ENCODE assay signal across 9 mouse cellular contexts in genomic region chrX:136590199-136590896, GRCm38 (mm10). TPM values are rescaled to one million over a fixed set of nuclear protein-coding genes. Genes with fewer than 3 reads are reported as not detected.
DNase-seq lines count a peak whose midpoint lies in the region; ATAC-seq and TF ChIP-seq lines count a peak whose summit lies in the region.
"Had no signal": no experiment of that assay in that cellular context is flagged by ENCODE, and none has a peak within 500 bp of the region (broad histone marks: within the 10 kb centered on the region; RNA-seq: fewer than 3 reads in every experiment).

Gene Tceal3 (plus strand): TSS chrX:136590842.

- H3K9me3 ChIP-seq in lung, embryonic 16.5 days (ENCODE audit: control insufficient read depth, low read length): no peaks in the 10 kb centered on the region
- no peaks in the 10 kb centered on the region for H3K9me3 ChIP-seq in lung, postnatal 0 days (ENCODE audit: low read length)
- no peaks in the 10 kb centered on the region for H3K9me3 ChIP-seq in embryonic facial prominence, embryonic 12.5 days
- no peaks in the 10 kb centered on the region for H3K9me3 ChIP-seq in midbrain, embryonic 14.5 days (ENCODE audit: control insufficient read depth, low read length)
- H3K9me3 ChIP-seq in heart, embryonic 11.5 days (replicated peaks; ENCODE audit: control insufficient read depth, low read length): no peaks in the 10 kb centered on the region
- H3K9me3 ChIP-seq: heart, embryonic 15.5 days had no signal

- TF ChIP-seq EP300 in lung, postnatal 0 days (IDR thresholded peaks at IDR 0.05): no peak

- no peak within 1 kb of the TSS for H3K27ac ChIP-seq in lung, embryonic 16.5 days (ENCODE audit: low read length)
- H3K27ac ChIP-seq in lung, postnatal 0 days (ENCODE audit: low read length): no peak within 1 kb of the TSS
- no peak within 1 kb of the TSS for H3K27ac ChIP-seq in embryonic facial prominence, embryonic 12.5 days
- H3K27ac ChIP-seq in midbrain, embryonic 14.5 days (replicated peaks; ENCODE audit: low read depth, low read length): peak within 1 kb of the TSS; percentile 86
- H3K27ac ChIP-seq in heart, embryonic 11.5 days (ENCODE audit: low read depth, low read length): no peak within 1 kb of the TSS
- H3K27ac ChIP-seq: heart, embryonic 15.5 days had no signal

- no peak for ATAC-seq in lung, embryonic 16.5 days (ENCODE audit: low read depth)
- no peak for ATAC-seq in lung, postnatal 0 days
- ATAC-seq in embryonic facial prominence, embryonic 12.5 days (ENCODE audit: insufficient number of reproducible peaks, insufficient read depth, low FRiP score, low TSS enrichment): no peak
- peak; percentile 94 for ATAC-seq in midbrain, embryonic 14.5 days (ENCODE audit: low FRiP score, low TSS enrichment)
- ATAC-seq in heart, embryonic 11.5 days (replicated peaks; ENCODE audit: insufficient number of reproducible peaks, low FRiP score, low TSS enrichment): no peak

- TF ChIP-seq CTCF in lung, postnatal 0 days (IDR thresholded peaks at IDR 0.05): no peak

- WGBS in lung, embryonic 16.5 days: 52% methylated on average over 12 of the region's 12 CpGs
- 50% methylated on average over 12 of the region's 12 CpGs for WGBS in lung, postnatal 0 days
- WGBS in embryonic facial prominence, embryonic 12.5 days: 46% methylated on average over 12 of the region's 12 CpGs
- WGBS in midbrain, embryonic 14.5 days: 22% methylated on average over 12 of the region's 12 CpGs
- 49% methylated on average over 12 of the region's 12 CpGs for WGBS in heart, embryonic 11.5 days (ENCODE audit: insufficient replicate concordance)

- no peaks in the 10 kb centered on the region for H3K4me1 ChIP-seq in lung, embryonic 16.5 days (replicated peaks; ENCODE audit: control insufficient read depth, insufficient read depth, low read length)
- no peaks in the 10 kb centered on the region for H3K4me1 ChIP-seq in lung, postnatal 0 days (ENCODE audit: insufficient read depth, low read depth, low read length)
- H3K4me1 ChIP-seq in embryonic facial prominence, embryonic 12.5 days: no peaks in the 10 kb centered on the region
- no peaks in the 10 kb centered on the region for H3K4me1 ChIP-seq in midbrain, embryonic 14.5 days (ENCODE audit: control insufficient read depth, insufficient read depth, low read length)
- no peaks in the 10 kb centered on the region for H3K4me1 ChIP-seq in heart, embryonic 11.5 days (ENCODE audit: control insufficient read depth, insufficient read depth, low read length)
- H3K4me1 ChIP-seq: heart, embryonic 15.5 days had no signal

- no peaks in the 10 kb centered on the region for H3K36me3 ChIP-seq in lung, embryonic 16.5 days (ENCODE audit: control insufficient read depth, insufficient read depth, low read length)
- H3K36me3 ChIP-seq in lung, postnatal 0 days (ENCODE audit: insufficient read depth, low read length): no peaks in the 10 kb centered on the region
- H3K36me3 ChIP-seq in embryonic facial prominence, embryonic 12.5 days: no peaks in the 10 kb centered on the region
- no peaks in the 10 kb centered on the region for H3K36me3 ChIP-seq in midbrain, embryonic 14.5 days (ENCODE audit: control insufficient read depth, insufficient read depth, low read length)
- no peaks in the 10 kb centered on the region for H3K36me3 ChIP-seq in heart, embryonic 11.5 days (ENCODE audit: control insufficient read depth, insufficient read depth, low read length)
- H3K36me3 ChIP-seq: heart, embryonic 15.5 days had no signal

- no peak within 1 kb of the TSS for H3K9ac ChIP-seq in lung, embryonic 16.5 days (ENCODE audit: low read length)
- H3K9ac ChIP-seq in lung, postnatal 0 days (replicated peaks; ENCODE audit: low read depth): no peak within 1 kb of the TSS
- H3K9ac ChIP-seq in embryonic facial prominence, embryonic 12.5 days: no peak within 1 kb of the TSS
- peak within 1 kb of the TSS; percentile 62 for H3K9ac ChIP-seq in midbrain, embryonic 14.5 days (replicated peaks; ENCODE audit: low read length)
- no peak within 1 kb of the TSS for H3K9ac ChIP-seq in heart, embryonic 11.5 days (ENCODE audit: low read depth, low read length)
- H3K9ac ChIP-seq: heart, embryonic 15.5 days had no signal

- no peak for DNase-seq in lung, postnatal 0 days (ENCODE audit: low spot score)
- DNase-seq in layer of hippocampus, adult 18-20 months (ENCODE audit: low spot score in 2 of 2): peak; percentile 48 to 83
- DNase-seq in midbrain, embryonic 14.5 days: peak; percentile 89
- no peak for DNase-seq in B cell, adult 2 months
- no peak for DNase-seq in lung, postnatal 4 days

- no peaks in the 10 kb centered on the region for H3K27me3 ChIP-seq in lung, embryonic 16.5 days (ENCODE audit: control insufficient read depth, insufficient read depth, low read depth, low read length)
- H3K27me3 ChIP-seq in lung, postnatal 0 days (replicated peaks; ENCODE audit: insufficient read depth, low read length): no peaks in the 10 kb centered on the region
- H3K27me3 ChIP-seq in embryonic facial prominence, embryonic 12.5 days: no peaks in the 10 kb centered on the region
- H3K27me3 ChIP-seq in midbrain, embryonic 14.5 days (ENCODE audit: control insufficient read depth, insufficient read depth, low read length): no peaks in the 10 kb centered on the region
- H3K27me3 ChIP-seq in heart, embryonic 11.5 days (ENCODE audit: control insufficient read depth, insufficient read depth, low read length): no peaks in the 10 kb centered on the region; the same call in 1 of the 2 replicates
- H3K27me3 ChIP-seq: heart, embryonic 15.5 days had no signal

- no peak within 1 kb of the TSS for H3K4me2 ChIP-seq in lung, embryonic 16.5 days (ENCODE audit: low read depth, low read length)
- no peak within 1 kb of the TSS for H3K4me2 ChIP-seq in lung, postnatal 0 days (replicated peaks; ENCODE audit: low read depth, low read length)
- peak within 1 kb of the TSS; percentile 21; the same call in 1 of the 2 replicates for H3K4me2 ChIP-seq in embryonic facial prominence, embryonic 12.5 days (replicated peaks)
- peak within 1 kb of the TSS; percentile 50 for H3K4me2 ChIP-seq in midbrain, embryonic 14.5 days (ENCODE audit: low read length)
- H3K4me2 ChIP-seq in heart, embryonic 11.5 days: no peak within 1 kb of the TSS
- H3K4me2 ChIP-seq: heart, embryonic 15.5 days had no signal

- no peak within 1 kb of the TSS for H3K4me3 ChIP-seq in lung, embryonic 16.5 days (ENCODE audit: low read length)
- H3K4me3 ChIP-seq in lung, postnatal 0 days (ENCODE audit: low read depth, low read length): no peak within 1 kb of the TSS
- no peak within 1 kb of the TSS for H3K4me3 ChIP-seq in embryonic facial prominence, embryonic 12.5 days
- peak within 1 kb of the TSS; percentile 40 for H3K4me3 ChIP-seq in midbrain, embryonic 14.5 days (replicated peaks; ENCODE audit: low read depth, low read length)
- H3K4me3 ChIP-seq in heart, embryonic 11.5 days (ENCODE audit: low read depth, low read length): no peak within 1 kb of the TSS
- H3K4me3 ChIP-seq: heart, embryonic 15.5 days had no signal

RNA-seq across cellular contexts. Expression of gene Tceal3, which starts in this region (rescaled TPM):
- polyA plus RNA-seq in lung, embryonic 16.5 days (2015; fragmentation: Nextera tagmentation; extraction: Ambion mirVana): 11.0 and 13.0 TPM in 2 replicates
- 2.1 and 3.1 TPM in 2 replicates for polyA plus RNA-seq in lung, postnatal 0 days (2015; fragmentation: Nextera tagmentation; extraction: Ambion mirVana)
- 20.4 and 22.7 TPM in 2 replicates for polyA plus RNA-seq in embryonic facial prominence, embryonic 12.5 days (2016; fragmentation: Nextera tagmentation; extraction: Ambion mirVana)
- 100 to 1,000 TPM; 195 to 197 TPM for total RNA-seq in layer of hippocampus, adult 18-20 months (2021)
- polyA plus RNA-seq in midbrain, embryonic 14.5 days (2014; fragmentation: Nextera tagmentation; extraction: Ambion mirVana): 39.4 and 74.5 TPM in 2 replicates
- 1.2 and 2.1 TPM in 2 replicates for polyA plus RNA-seq in heart, embryonic 11.5 days (2014; fragmentation: Nextera tagmentation; extraction: Ambion mirVana)

Comparison
In these comparisons a context has a peak if more than half of its experiments do, and no peak if none do; other contexts are left out.
1. H3K4me2 ChIP-seq: peak in embryonic facial prominence, embryonic 12.5 days (single experiment) and midbrain, embryonic 14.5 days (single experiment); none in lung, embryonic 16.5 days (single experiment), lung, postnatal 0 days (single experiment) and heart, embryonic 11.5 days (single experiment).
2. DNase-seq: peak in layer of hippocampus, adult 18-20 months (2 of 2) and midbrain, embryonic 14.5 days (single experiment); none in lung, postnatal 0 days (single experiment), B cell, adult 2 months (0 of 2) and lung, postnatal 4 days (0 of 2).